Mouse (Mus musculus): Measurements from ENCODE around the gene Prdm2.

The Prdm2 gene

GRCm38 (mm10) chr4:143212341-143213174 lies at the start of gene Prdm2:
Prdm2 (minus strand) TSS chr4:143212995.
- DNase-seq = peak; percentile 83

GRCm38 (mm10) chr4:143259718-143260349 lies 47.0 kb upstream of the Prdm2 start:
- DNase-seq = no peak

GRCm38 (mm10) chr4:143258517-143258916 lies 45.7 kb upstream of the Prdm2 start:
- peak; percentile 81 for DNase-seq

- no peak for DNase-seq
Observed at GRCm38 (mm10) chr4:143257971-143258370, 45.2 kb upstream of the Prdm2 start.

GRCm38 (mm10) chr4:143255541-143255940 lies 42.7 kb upstream of the Prdm2 start:
- DNase-seq = no peak

- DNase-seq = no peak
Observed at GRCm38 (mm10) chr4:143253356-143253755, 40.6 kb upstream of the Prdm2 start.

GRCm38 (mm10) chr4:143248050-143248449 lies 35.3 kb upstream of the Prdm2 start:
- peak; percentile 66 for DNase-seq

GRCm38 (mm10) chr4:143241294-143241693 lies 28.5 kb upstream of the Prdm2 start:
- no peak for DNase-seq

GRCm38 (mm10) chr4:143239615-143240201 lies 26.9 kb upstream of the Prdm2 start:
- DNase-seq = no peak

GRCm38 (mm10) chr4:143239117-143239516 lies 26.3 kb upstream of the Prdm2 start:
- DNase-seq = no peak

- DNase-seq = peak; percentile 75
Observed at GRCm38 (mm10) chr4:143238241-143239031, 25.6 kb upstream of the Prdm2 start.

- no peak for DNase-seq
Observed at GRCm38 (mm10) chr4:143231790-143232422, 19.1 kb upstream of the Prdm2 start.

GRCm38 (mm10) chr4:143231110-143231509 lies 18.3 kb upstream of the Prdm2 start:
- DNase-seq = no peak

- DNase-seq = no peak
Observed at GRCm38 (mm10) chr4:143227976-143228375, 15.2 kb upstream of the Prdm2 start.

GRCm38 (mm10) chr4:143225886-143226285 lies 13.1 kb upstream of the Prdm2 start:
- DNase-seq = no peak

- DNase-seq = peak; percentile 38
Observed at GRCm38 (mm10) chr4:143219316-143219751, 6.5 kb upstream of the Prdm2 start.

- no peak for DNase-seq
Observed at GRCm38 (mm10) chr4:143218858-143219257, 6.1 kb upstream of the Prdm2 start.

GRCm38 (mm10) chr4:143217189-143217588 lies 4.4 kb upstream of the Prdm2 start:
- no peak for DNase-seq

GRCm38 (mm10) chr4:143214221-143214797 lies 1.5 kb upstream of the Prdm2 start:
- DNase-seq = no peak

- no peak for DNase-seq
Observed at GRCm38 (mm10) chr4:143213571-143213970, 776 bp upstream of the Prdm2 start.

- no peak for DNase-seq
Observed at GRCm38 (mm10) chr4:143213175-143213479, 332 bp upstream of the Prdm2 start.
